8 mouse cellular contexts compared by ENCODE assay signal in genomic region chrX:144318164-144318979, GRCm38 (mm10). TPM values are rescaled to one million over a fixed set of nuclear protein-coding genes. Genes with fewer than 3 reads are reported as not detected.
DNase-seq lines count a peak whose midpoint lies in the region; ATAC-seq and TF ChIP-seq lines count a peak whose summit lies in the region.

No protein-coding gene starts in this region.

- 22% methylated on average over 51 of the region's 53 CpGs for WGBS in forebrain, embryonic 12.5 days
- 21% methylated on average over 43 of the region's 53 CpGs for WGBS in hindbrain, embryonic 15.5 days
- 21% methylated on average over 38 of the region's 53 CpGs for whole genome bisulfite sequencing in liver, postnatal 0 days (ENCODE audit: insufficient replicate concordance)
- WGBS in neural tube, embryonic 13.5 days = 20% methylated on average over 52 of the region's 53 CpGs

- TF ChIP-seq EP300 in liver, postnatal 0 days (IDR thresholded peaks at IDR 0.05; ENCODE audit: low read depth) = no peak

- no peaks in the 10 kb centered on the region for H3K36me3 ChIP-seq in forebrain, embryonic 12.5 days (replicated peaks)
- H3K36me3 ChIP-seq in hindbrain, embryonic 15.5 days = no peaks in the 10 kb centered on the region
- H3K36me3 ChIP-seq in liver, postnatal 0 days (replicated peaks; ENCODE audit: insufficient read depth, low read length) = no peaks in the 10 kb centered on the region
- H3K36me3 ChIP-seq in neural tube, embryonic 13.5 days = no peaks in the 10 kb centered on the region

- peak overlapping the region; percentile 66 for H3K9ac ChIP-seq in forebrain, embryonic 12.5 days
- H3K9ac ChIP-seq in hindbrain, embryonic 15.5 days = peak overlapping the region; percentile 57
- peak overlapping the region; percentile 69 for H3K9ac ChIP-seq in liver, postnatal 0 days (replicated peaks)
- H3K9ac ChIP-seq in neural tube, embryonic 13.5 days = peak overlapping the region; percentile 72

- peak overlapping the region; percentile 36 for H3K27ac ChIP-seq in bone marrow macrophage, adult 2 months (ENCODE audit: insufficient read depth, low read depth, low read length)
- H3K27ac ChIP-seq in forebrain, embryonic 12.5 days = peak overlapping the region; percentile 53; the same call in 1 of the 2 replicates
- 0 out of 2 replicates have a peak overlapping the region, but pooled peaks have one; percentile 34 for H3K27ac ChIP-seq in hindbrain, embryonic 15.5 days (replicated peaks)
- peak overlapping the region; percentile 69 for H3K27ac ChIP-seq in liver, postnatal 0 days (ENCODE audit: low read depth)
- H3K27ac ChIP-seq in neural tube, embryonic 13.5 days (replicated peaks) = peak overlapping the region; percentile 46; the same call in 1 of the 2 replicates

- H3K4me1 ChIP-seq in bone marrow macrophage, adult 2 months (ENCODE audit: control insufficient read depth, insufficient read depth, low read length) = no peaks in the 10 kb centered on the region
- H3K4me1 ChIP-seq in forebrain, embryonic 12.5 days = peaks cover 3% of the 10 kb centered on the region; the same call in 1 of the 2 replicates
- 0 out of 2 replicates have a peak, but pooled peaks cover 4% of the 10 kb centered on the region for H3K4me1 ChIP-seq in hindbrain, embryonic 15.5 days (replicated peaks)
- no peaks in the 10 kb centered on the region for H3K4me1 ChIP-seq in liver, postnatal 0 days (ENCODE audit: insufficient read depth)
- H3K4me1 ChIP-seq in neural tube, embryonic 13.5 days (replicated peaks) = no peaks in the 10 kb centered on the region; the same call in 1 of the 2 replicates

- H3K9me3 ChIP-seq in forebrain, embryonic 12.5 days = no peaks in the 10 kb centered on the region
- no peaks in the 10 kb centered on the region for H3K9me3 ChIP-seq in hindbrain, embryonic 15.5 days
- no peaks in the 10 kb centered on the region for H3K9me3 ChIP-seq in liver, postnatal 0 days (ENCODE audit: low read length)
- no peaks in the 10 kb centered on the region for H3K9me3 ChIP-seq in neural tube, embryonic 13.5 days

- ATAC-seq in forebrain, embryonic 12.5 days (ENCODE audit: low FRiP score) = peak; percentile 76
- ATAC-seq in hindbrain, embryonic 15.5 days (ENCODE audit: low FRiP score, low read depth) = peak; percentile 88
- ATAC-seq in liver, postnatal 0 days = peak; percentile 85
- peak; percentile 87 for ATAC-seq in neural tube, embryonic 13.5 days (ENCODE audit: low read depth)

- no peaks in the 10 kb centered on the region for H3K27me3 ChIP-seq in forebrain, embryonic 12.5 days
- no peaks in the 10 kb centered on the region for H3K27me3 ChIP-seq in hindbrain, embryonic 15.5 days
- H3K27me3 ChIP-seq in liver, postnatal 0 days (ENCODE audit: insufficient read depth, low read length) = no peaks in the 10 kb centered on the region
- no peaks in the 10 kb centered on the region for H3K27me3 ChIP-seq in neural tube, embryonic 13.5 days

- peak overlapping the region; percentile 85 for H3K4me2 ChIP-seq in forebrain, embryonic 12.5 days
- peak overlapping the region; percentile 89 for H3K4me2 ChIP-seq in hindbrain, embryonic 15.5 days
- peak overlapping the region; percentile 84 for H3K4me2 ChIP-seq in liver, postnatal 0 days (ENCODE audit: low read depth, low read length)
- H3K4me2 ChIP-seq in neural tube, embryonic 13.5 days = peak overlapping the region; percentile 83

- peak overlapping the region; percentile 59 for H3K4me3 ChIP-seq in bone marrow macrophage, adult 2 months (ENCODE audit: insufficient read depth, low read length)
- peak overlapping the region; percentile 59 for H3K4me3 ChIP-seq in forebrain, embryonic 12.5 days (replicated peaks)
- peak overlapping the region; percentile 63 for H3K4me3 ChIP-seq in hindbrain, embryonic 15.5 days
- H3K4me3 ChIP-seq in liver, postnatal 0 days (ENCODE audit: low read depth, low read length) = peak overlapping the region; percentile 69
- H3K4me3 ChIP-seq in neural tube, embryonic 13.5 days = peak overlapping the region; percentile 59

- no peak for TF ChIP-seq CTCF in bone marrow macrophage, adult 2 months (IDR thresholded peaks at IDR 0.05; ENCODE audit: low read depth, low read length)
- TF ChIP-seq CTCF in liver, postnatal 0 days (IDR thresholded peaks at IDR 0.05; ENCODE audit: low read depth) = 0 out of 2 replicates have a peak, but pooled peaks have one; percentile 15

- DNase-seq in layer of hippocampus, adult 11-12 months (ENCODE audit: low spot score) = peak; percentile 10
- no peak for DNase-seq in layer of hippocampus, adult 9-10 months (ENCODE audit: low spot score)
- peak; percentile 44 for DNase-seq in liver, postnatal 0 days
- peak; percentile 19 for DNase-seq in thymus, postnatal 0 days (ENCODE audit: low spot score)

- TF ChIP-seq POLR2A in bone marrow macrophage, adult 2 months (IDR thresholded peaks at IDR 0.05; ENCODE audit: borderline replicate concordance, low read depth, low read length) = no peak

RNA-seq across cellular contexts. Expression of gene Alg13, which starts 0.8 kb away (rescaled TPM):
- polyA plus RNA-seq in bone marrow macrophage, adult 2 months (2012; ENCODE audit: insufficient read depth, insufficient read length, missing spikeins) = 18.1 and 18.5 TPM in 2 replicates
- 23.8 and 25.9 TPM in 2 replicates for polyA plus RNA-seq in forebrain, embryonic 12.5 days (2016; fragmentation: Nextera tagmentation; extraction: Ambion mirVana)
- polyA plus RNA-seq in hindbrain, embryonic 15.5 days (2015; fragmentation: Nextera tagmentation; extraction: Ambion mirVana) = 10.0 and 12.4 TPM in 2 replicates
- 4.6 and 5.5 TPM in 2 replicates for polyA plus RNA-seq in liver, postnatal 0 days (2015; fragmentation: Nextera tagmentation; extraction: Ambion mirVana)
- polyA plus RNA-seq in neural tube, embryonic 13.5 days (2015; fragmentation: Nextera tagmentation; extraction: Ambion mirVana) = 10.3 and 11.0 TPM in 2 replicates
- 16.8 and 18.9 TPM in 2 replicates for polyA plus RNA-seq in thymus, postnatal 0 days (2015; fragmentation: Nextera tagmentation; extraction: Ambion mirVana)
